Mouse (Mus musculus) R1 (cell line): ENCODE results near the gene Kcnj10.

Experiments
- DNase-seq: peaks from one replicate; pipeline ENCODE4 v3.0.0-alpha.2; 2018; ENCODE audit warnings: low read depth, low spot score

The Kcnj10 gene

GRCm38 (mm10) chr1:172329616-172330015 lies 11.4 kb upstream of the Kcnj10 start:
- no peak for DNase-seq

GRCm38 (mm10) chr1:172331422-172331947 lies 9.5 kb upstream of the Kcnj10 start:
- DNase-seq: no peak

- DNase-seq: no peak
These were observed 8.1 kb upstream of the Kcnj10 start for GRCm38 (mm10) chr1:172332925-172333324.

- DNase-seq: no peak
These were observed 7.5 kb upstream of the Kcnj10 start for GRCm38 (mm10) chr1:172333512-172333911.

- DNase-seq: no peak
These were observed 5.2 kb upstream of the Kcnj10 start for GRCm38 (mm10) chr1:172335804-172336203.

GRCm38 (mm10) chr1:172337411-172338185 lies 3.4 kb upstream of the Kcnj10 start:
- DNase-seq: no peak

DNA sequence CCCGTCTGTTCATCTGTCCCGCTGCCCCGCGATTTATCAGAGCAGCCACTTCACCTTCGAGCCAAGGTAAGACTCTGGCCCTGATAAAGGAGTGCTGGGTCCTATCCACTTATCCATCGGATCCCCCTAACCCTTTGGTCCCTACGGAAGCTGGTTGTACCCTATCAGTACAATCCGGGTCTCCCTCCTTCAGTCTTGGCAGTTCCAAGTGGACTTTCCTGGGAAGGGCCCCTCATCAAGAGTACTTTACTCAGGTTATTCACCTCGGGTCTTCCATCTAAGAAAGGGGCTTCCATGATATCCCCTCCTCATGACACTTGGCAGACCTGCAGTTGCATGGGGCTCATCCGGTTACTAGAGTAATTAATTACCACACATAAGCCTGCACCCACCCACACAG lies 376 bp downstream of the Kcnj10 start:
- no peak for DNase-seq

DNA sequence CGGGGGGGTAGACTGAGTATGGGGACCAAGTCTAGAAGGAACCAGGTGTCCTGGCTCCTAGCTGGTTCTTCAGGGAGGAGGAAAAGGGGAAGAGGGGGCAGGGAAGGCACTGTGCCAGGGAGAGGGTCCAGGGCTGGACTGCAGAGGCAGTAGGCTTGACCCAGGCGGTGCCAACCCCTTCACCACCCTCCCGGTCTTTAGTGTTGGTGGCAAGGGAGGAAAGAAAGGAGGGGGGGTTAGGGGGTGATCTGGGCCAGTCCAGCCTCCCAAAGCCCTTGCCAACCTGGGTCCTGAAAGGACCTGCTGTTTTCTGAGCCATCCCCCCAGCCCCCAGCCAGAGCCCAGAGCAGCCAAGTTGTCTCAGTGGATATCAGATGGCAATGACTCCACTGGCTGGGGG lies 1.7 kb downstream of the Kcnj10 start:
- no peak for DNase-seq

DNA sequence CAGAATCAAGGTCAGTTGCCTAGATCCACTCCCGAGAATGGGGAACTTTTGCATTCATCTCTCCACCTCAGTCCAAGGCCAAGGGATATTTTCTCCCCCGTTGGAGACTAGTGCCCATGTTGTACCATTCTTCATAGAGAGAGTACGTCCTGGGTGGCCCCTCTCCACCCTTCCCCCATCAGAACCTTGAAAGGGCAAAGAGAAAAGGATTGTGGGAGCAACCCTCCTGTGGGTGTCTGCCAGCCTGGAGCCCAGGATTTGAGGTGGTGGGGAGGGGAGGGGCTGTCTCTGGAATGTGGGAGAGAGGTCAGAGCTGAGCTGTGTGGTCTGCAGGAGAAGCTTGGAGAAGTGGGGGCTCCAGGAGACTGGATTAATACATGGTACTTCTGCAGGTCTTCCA lies 2.9 kb downstream of the Kcnj10 start:
- DNase-seq: no peak

- no peak for DNase-seq
These were observed 3.8 kb downstream of the Kcnj10 start for GRCm38 (mm10) chr1:172344820-172345219.

GRCm38 (mm10) chr1:172346707-172347106 lies 5.7 kb downstream of the Kcnj10 start:
- DNase-seq: no peak

DNA sequence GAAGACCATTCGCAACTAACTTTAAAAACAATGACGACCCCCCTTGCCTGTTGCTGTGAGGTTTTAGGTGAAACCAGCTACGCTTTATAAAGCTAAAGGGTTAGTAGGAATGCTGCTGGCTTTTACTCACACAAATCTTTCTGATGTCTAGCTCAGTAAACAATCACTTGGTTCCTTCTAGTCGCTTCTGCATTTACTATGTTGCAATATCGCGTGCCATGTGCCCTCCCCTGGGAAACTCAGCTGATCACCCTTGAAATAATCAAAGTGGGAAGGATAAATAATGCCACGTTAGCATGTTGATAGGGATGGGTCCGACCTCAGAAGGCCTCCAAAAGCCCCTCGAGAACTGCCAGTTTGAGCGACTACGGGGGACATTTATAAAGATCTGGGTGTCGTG lies 6.4 kb downstream of the Kcnj10 start:
- no peak for DNase-seq

DNA sequence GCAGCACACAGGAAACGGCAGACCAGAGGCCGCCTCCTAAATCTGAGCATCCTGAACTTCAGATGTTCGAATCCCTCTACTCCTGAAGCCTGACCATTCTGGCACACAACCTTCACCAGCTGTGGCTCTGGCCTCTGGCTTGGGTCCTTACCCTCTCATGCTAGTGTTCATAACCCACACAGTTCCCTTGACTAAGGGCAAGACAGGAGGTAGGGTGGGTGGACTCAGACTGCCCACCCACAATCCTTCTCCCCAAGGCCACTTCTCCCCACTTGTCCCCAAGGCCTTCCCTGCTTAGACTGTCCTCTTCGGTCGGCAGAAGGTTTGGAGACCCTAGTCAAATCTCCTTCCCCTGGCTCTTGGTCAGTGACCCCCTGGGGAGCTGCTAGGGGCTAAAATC lies 8.5 kb downstream of the Kcnj10 start:
- DNase-seq: no peak

GRCm38 (mm10) chr1:172349916-172350812 lies 9.2 kb downstream of the Kcnj10 start:
- DNase-seq: peak; percentile 45

GRCm38 (mm10) chr1:172352001-172352400 lies 11.0 kb downstream of the Kcnj10 start:
- no peak for DNase-seq

DNA sequence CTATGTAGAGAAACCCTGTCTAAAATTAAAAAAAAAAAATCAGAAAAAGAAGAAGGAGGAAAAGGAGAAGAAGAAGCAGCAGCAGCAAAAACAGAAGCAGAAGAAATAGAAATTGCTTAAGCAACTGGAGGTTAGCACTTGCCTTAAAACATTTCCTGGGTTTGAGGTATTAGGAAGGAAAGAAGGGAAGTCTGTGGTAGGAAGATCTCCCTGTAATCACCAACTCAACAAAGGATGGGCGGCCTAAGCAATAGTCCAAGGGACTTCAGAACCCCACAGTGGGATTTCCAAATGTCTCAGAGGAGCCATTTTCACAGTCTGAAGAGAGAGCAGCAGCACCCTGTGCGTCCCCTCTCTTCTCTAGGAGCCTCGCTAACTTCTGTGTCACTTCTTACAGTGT lies 11.4 kb downstream of the Kcnj10 start:
- DNase-seq: no peak

DNA sequence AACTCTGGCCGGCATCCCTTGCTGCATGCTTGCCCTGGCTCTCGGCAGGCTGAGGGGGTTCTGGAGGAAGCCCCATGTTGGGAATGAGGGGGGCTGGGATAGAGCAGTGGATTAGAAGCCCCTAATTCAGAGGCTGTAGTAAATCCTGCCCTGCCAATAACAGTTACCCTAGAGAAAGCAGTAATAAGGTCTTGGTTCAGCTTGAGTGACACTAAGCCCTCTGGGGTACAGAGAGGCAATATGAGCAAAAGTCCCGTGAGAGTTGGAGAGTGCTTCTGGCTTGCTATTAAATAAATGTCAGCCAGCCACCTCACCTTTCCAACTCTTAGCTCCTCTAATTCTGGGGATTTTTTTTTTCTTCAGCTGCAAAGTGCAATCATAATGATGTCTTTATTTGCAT lies 14.3 kb downstream of the Kcnj10 start:
- DNase-seq: no peak

GRCm38 (mm10) chr1:172357550-172357949 lies 16.5 kb downstream of the Kcnj10 start:
- DNase-seq: peak; percentile 51

DNA sequence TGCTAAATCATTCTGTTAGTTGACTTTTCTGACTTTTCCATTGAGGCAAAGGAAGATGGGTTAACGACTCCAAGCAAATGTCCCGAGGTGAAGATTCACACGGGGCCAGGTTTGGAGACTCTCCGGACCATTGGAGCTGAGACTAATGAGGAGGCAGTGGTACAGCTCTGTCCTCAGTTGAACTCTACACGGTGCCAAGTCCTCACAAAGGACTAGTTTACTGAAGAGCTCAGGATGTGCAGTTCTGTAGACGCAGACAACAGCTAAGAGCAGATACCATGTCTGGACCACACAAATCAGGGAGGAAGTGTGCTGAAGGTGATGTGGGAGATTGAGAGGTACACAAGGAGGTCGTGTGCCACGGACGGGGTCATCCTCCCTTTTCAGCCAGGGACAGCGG lies 17.3 kb downstream of the Kcnj10 start:
- no peak for DNase-seq

- DNase-seq: peak; percentile 82
These were observed 23.7 kb downstream of the Kcnj10 start for GRCm38 (mm10) chr1:172364684-172365083.

GRCm38 (mm10) chr1:172368768-172369418 lies 27.9 kb downstream of the Kcnj10 start:
- peak; percentile 92 for DNase-seq

- peak; percentile 98 for DNase-seq
These were observed 35.2 kb downstream of the Kcnj10 start, which contains the start of gene Pigm for GRCm38 (mm10) chr1:172376198-172376667. TSS of gene Pigm (plus strand) at chr1:172376546.
